Mouse (Mus musculus) layer of hippocampus, adult 18-20 months (tissue): ENCODE data around the gene Mapt. TPM values are rescaled to one million over a fixed set of nuclear protein-coding genes. Genes with fewer than 3 reads are reported as not detected.
A peak's percentile ranks its signal among the peaks of the same experiment; 100 is the strongest.
"Not testable (repeated sequence)": the region's sequence is repeated elsewhere in the genome, so short reads cannot be mapped to it uniquely, and the experiment has no call there.

Experiments used
- DNase-seq, 2 experiments: peaks; one replicate each; pipeline ENCODE4 v3.0.0; 2022; ENCODE audit warnings: low spot score in 2 of 2
- long read RNA-seq: library from polyadenylated mRNA; stranded (forward); transcript quantifications from one replicate; pipeline ENCODE4 v2.0.0, GENCODE M21; 2021
- total RNA-seq, 2 experiments: library from RNA; stranded (reverse); gene quantifications; 2 replicates each; pipeline ENCODE4 v1.2.3; 2021

Mapt gene
- 100 to 1,000 TPM; 329 to 337 TPM for total RNA-seq
- long read RNA-seq, full-length matches to known transcripts, result 93 of 198 reads
- long read RNA-seq, partial matches to known transcripts, result 58 of 198 reads
- long read RNA-seq, other reads (novel, unspliced or antisense), result 47 of 198 reads

DNA sequence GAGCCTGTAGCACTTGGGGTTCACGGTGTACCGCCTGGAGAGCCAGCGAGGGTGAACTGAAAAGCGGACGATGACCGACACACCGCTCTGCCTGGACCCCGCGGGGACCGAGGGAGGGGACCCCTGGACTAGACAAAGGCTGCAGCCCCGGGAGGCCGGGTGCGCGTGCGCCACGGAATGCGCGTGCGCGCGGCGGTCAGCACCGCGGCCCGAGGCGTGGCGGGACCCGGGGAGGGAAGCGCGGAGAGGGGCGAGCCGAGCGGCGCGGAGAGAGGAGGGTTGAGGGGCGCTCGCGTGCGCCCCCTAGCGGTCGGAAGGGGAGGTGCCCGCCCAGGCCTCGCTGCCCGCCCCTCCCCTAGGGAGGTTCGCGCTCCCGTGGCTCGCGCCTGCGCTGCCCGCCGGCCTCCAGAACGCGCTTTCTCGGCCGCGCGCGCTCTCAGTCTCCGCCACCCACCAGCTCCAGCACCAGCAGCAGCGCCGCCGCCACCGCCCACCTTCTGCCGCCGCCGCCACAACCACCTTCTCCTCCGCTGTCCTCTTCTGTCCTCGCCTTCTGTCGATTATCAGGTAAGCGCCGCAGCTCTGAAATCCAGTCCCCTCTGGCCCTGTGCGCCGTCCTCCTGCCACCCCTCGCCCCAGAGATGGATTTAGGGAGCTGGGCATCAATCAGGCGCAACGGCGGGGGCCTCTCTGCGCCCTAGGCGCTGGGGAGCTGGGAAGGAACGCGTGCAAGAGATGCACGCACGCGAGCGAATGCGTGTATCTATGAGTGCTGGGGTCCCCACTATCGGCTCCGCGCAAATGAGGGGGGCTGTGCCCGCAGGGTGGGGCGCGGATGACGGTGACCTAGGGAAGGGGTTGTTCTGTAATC, at the start of gene Mapt:
Gene Mapt (plus strand): TSS at position 350 of the 871 bp plus-strand sequence.
- peak; percentile 92 to 96 for DNase-seq

DNA sequence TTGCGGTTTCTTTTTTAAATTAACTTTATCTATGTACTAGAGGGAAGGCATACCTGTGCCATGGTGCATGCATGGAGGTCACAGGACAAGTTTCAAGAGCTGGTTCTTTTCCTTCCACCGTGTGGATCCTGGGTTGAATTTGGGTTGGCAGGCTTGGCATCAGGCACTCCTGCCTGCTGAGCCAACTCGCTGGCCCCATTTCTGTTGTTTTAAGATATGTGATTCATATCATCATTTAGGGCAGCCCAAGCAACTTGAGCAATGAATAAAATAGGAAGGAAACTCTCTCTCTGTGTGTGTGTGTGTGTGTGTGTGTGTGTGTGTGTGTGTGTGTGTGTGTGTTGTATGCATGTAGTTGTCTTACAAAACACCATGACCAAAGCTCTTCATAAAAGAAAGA, 49.0 kb upstream of the Mapt start:
- no peak for DNase-seq

GRCm38 (mm10) chr11:104186135-104186836, 44.9 kb upstream of the Mapt start, which contains the start of gene Sppl2c:
Gene Sppl2c (plus strand): TSS chr11:104186327.
- no peak for DNase-seq

DNA sequence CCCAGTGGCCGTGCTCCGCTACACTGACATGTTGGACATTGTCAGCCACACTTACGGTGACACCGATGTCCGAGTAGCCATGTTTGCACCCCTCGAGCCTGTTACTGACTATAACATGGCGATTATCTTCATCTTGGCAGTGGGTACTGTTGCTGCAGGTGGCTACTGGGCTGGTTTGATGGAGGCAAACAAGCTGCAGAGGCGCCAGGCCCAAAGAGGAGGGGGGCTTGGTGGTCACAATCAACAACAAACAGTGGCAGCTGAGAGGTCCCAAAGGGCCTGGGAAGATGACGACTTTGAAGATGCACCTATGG, 44.4 kb upstream of the Mapt start:
- DNase-seq, result no peak

DNA sequence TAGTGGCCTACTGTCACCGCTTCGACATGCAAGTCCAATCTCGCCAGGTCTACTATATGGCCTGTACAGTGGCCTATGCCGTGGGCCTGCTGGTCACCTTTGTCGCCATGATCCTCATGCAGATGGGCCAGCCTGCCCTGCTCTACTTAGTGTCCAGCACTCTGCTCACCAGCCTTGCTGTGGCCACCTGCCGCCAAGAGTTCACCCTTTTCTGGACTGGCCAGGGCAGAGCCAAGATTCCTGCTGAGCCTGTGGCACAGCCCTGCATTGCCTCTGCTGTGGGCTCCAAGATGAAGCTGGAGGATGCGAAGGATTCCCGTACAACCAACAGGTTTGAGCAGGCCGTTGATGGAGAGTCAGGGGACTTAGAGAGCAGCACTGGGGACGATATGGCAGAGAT, 43.4 kb upstream of the Mapt start:
- no peak for DNase-seq

DNA sequence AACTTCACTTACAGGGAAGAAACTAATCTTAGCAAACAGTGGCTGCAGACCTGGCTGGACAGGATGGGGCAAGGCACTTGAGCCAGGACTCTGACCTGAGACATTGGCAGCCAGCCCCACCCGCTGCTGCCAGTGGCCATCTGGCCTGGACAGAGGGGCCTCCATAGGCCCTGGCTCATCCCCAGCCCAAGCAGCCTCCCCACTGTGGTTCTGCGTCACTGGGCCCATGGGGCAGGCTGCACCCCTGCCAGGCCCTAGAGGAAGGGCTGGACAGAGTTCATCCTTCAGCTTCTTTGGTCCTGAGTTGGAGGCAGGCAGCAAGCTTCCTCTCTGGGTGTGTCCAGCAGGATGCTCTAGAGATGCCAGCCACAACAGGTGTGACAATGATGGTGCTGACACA, 41.2 kb upstream of the Mapt start:
- no peak for DNase-seq

DNA sequence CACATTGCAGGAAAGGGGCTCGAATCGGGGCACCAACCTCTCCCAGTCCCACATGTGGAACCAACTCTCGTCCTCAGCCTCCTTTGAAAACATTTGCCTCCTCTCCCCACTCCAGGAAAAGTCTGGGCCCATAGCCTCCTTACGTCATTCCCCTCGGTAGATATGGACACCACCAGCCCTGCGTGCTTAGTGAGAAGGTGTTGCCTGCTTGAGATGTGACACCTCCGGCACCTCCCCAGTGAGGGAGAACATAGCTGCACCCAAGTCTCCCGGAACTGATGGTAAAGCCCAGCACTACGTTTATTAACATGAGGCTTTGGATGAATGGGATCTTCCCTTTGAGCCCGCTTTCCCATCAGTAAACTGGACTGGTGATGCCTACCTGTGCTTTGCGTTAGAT, 35.8 kb upstream of the Mapt start:
- no peak for DNase-seq

GRCm38 (mm10) chr11:104195791-104196190, 35.4 kb upstream of the Mapt start:
- peak; percentile 86 to 98 for DNase-seq

- DNase-seq, result no peak
Measured at GRCm38 (mm10) chr11:104197861-104198260, 33.3 kb upstream of the Mapt start.

GRCm38 (mm10) chr11:104203271-104203670, 27.9 kb upstream of the Mapt start:
- DNase-seq, result no peak

DNA sequence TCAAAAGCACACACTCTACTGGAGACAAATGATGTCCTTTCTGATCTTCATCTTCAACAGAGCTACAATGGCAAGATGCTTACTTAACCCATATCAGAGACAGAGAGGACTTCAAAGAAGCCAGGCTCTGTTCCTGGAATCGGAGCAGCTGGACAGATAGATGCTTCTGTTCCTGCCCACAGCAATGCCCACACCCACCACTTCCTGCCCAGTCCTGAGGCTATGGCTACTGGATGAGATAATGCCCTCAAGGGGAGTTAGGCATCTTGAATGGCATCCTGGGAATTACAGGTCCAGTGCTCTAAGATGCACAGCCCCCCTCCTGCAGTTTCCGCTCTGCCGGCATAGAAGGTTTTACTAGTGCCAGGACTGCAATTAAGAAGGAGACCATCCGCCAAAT, 24.6 kb upstream of the Mapt start:
- DNase-seq, result no peak

DNA sequence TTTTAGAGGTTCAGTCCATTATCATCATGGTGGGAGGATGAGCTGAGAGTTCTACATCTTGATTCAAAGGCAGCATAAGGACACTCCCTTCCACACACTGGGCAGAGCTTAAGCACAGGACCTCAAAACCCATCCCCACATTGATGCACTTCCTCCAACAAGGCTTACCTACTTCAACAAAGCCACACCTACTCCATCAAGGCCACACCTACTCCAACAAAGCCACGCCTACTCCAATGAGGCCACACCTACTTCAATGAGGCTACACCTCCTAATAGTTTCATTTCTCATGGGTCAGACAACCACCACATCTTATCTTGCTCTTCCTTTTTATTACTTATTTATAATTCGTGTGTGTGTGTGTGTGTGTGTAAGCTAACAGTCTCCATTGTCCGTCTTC, 22.1 kb upstream of the Mapt start:
- DNase-seq, result no peak

- DNase-seq, result peak in 1 of 2 experiments; percentile 51
Measured at GRCm38 (mm10) chr11:104211251-104211650, 19.9 kb upstream of the Mapt start.

- DNase-seq, result not testable (repeated sequence)
Measured at GRCm38 (mm10) chr11:104214128-104214527, 17.1 kb upstream of the Mapt start.

DNA sequence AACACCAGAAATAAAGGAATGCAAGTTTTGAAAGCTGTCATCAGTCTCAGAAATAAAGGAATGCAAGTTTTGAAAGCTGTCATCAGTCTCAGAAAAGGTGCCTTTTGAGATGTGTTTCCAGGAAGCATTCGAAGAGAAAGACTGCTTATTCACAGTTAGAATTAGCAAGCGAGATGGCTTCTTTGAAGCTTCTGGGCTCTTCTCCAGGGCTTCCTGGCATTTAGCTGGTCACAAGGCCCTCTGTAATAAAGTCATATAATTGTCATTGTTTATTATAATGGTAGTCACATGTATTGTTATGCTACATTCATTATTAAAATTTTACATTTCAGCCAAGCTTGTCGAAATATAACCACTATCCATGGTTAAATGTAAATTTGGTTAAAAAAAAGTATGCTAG, 13.1 kb upstream of the Mapt start:
- DNase-seq, result peak in 1 of 2 experiments; percentile 17

DNA sequence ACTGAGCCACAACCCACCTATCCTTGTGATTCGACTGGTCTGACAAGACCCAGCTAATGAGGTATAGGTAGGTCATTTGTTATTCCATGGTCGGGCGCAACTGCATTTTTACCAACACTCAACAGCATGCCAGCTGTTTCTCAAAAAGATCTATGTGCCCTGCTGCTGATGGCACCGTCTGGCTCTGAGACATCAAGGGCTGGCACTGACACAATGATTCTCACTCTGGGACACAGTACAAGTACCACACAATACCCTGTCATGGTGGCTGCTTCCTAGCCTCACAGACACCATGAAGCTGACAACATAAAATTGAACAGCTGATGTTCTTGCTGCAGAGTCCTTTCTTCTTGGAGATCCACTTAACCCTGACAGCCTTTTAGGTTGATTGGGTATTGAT, 10.9 kb upstream of the Mapt start:
- DNase-seq, result peak in 1 of 2 experiments; percentile 26

DNA sequence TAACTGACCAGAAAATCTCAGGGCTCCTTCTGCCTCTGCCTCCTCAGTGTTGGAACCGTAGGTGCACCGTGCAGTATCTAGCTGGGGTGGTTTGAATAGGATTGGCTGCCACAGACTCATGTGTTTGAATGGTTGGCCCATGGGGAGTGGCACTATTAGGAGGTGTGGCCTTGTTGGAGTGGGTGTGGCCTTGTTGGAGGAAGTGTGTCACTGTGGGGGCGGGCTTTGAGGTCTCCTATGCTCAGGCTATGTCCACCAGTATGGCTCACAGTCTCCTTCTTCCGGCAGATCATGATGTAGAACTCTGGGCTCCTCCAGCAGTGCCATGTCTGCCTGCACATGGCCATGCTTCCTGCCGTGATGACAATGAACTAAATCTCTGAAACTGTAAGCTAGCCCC, 9.4 kb upstream of the Mapt start:
- DNase-seq, result no peak

- no peak for DNase-seq
Measured at GRCm38 (mm10) chr11:104223301-104223700, 7.9 kb upstream of the Mapt start.

- no peak for DNase-seq
Measured at GRCm38 (mm10) chr11:104229391-104229790, 1.8 kb upstream of the Mapt start.

DNA sequence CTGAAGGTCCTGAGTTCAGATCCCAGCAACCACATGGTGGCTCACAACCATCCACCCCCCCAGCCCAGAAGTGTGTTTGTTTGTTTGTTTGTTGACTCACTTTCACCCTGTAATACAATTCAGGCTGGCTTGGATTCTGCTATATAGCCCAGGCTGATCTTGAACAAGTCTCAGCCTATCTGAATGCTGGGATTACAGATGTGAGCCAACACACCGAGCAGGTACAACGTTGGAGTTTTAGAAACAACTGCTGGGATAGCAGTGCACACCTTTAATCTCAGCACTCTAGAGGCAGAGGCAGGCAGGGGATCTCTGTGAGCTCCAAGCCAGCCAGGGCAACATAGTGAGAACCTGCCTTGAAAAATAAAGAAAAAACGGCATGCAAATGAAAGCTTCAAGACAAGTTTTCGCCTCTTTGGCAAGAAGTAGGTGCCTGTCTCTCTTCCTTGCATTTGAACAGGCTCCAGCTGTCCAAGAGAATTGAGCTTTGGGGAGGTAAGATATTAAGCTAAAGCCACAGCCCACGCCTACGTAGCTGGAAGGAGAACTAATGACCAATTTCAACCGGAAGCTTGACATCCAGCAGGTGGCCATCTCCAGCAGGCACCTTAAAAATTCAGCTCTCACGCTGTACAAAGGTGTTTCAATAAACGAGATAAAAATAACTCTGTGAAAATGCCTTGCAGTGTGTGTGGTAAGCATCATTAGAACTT, 968 bp upstream of the Mapt start:
- DNase-seq, result no peak

- DNase-seq, result peak; percentile 69 to 78
Measured at GRCm38 (mm10) chr11:104232141-104233061, 1.2 kb downstream of the Mapt start.
